Mouse (Mus musculus): ENCODE results near the gene Mpped2. TPM values are rescaled to one million over a fixed set of nuclear protein-coding genes. Genes with fewer than 3 reads are reported as not detected.

Mpped2 gene
- polyA plus RNA-seq, 1 experiment = 1.1 TPM

GRCm38 (mm10) chr2:106844147-106844546, 151.1 kb downstream of the Mpped2 start:
- TF ChIP-seq CTCF (IDR thresholded peaks at IDR 0.05; ENCODE audit: borderline replicate concordance, control insufficient read depth, extremely low read depth, insufficient read depth, low read length, poor library complexity) = no peak
- TF ChIP-seq POLR2A (IDR thresholded peaks at IDR 0.05; ENCODE audit: control insufficient read depth, extremely low read depth, insufficient read depth, low read length, poor library complexity) = no peak
- Histone ChIP-seq H3K36me3 (ENCODE audit: control insufficient read depth, insufficient read depth, low read length) (no peaks in the 10 kb centered on the region), H3K4me3 (ENCODE audit: control insufficient read depth, insufficient read depth, low read length) (no peak overlapping the region), H3K27ac (ENCODE audit: control insufficient read depth, insufficient read depth, low read length) (no peak overlapping the region), H3K4me1 (replicated peaks; ENCODE audit: control insufficient read depth, insufficient read depth, low read length) (no peaks in the 10 kb centered on the region), H3K27me3 (ENCODE audit: control insufficient read depth, insufficient read depth, low read length) (no peaks in the 10 kb centered on the region)
- no peak for DNase-seq
- WGBS = 93% methylated on average over 9 of the region's 9 CpGs

GRCm38 (mm10) chr2:106844766-106845678, 152.0 kb downstream of the Mpped2 start:
- H3K27ac ChIP-seq (ENCODE audit: control insufficient read depth, insufficient read depth, low read length) = no peak overlapping the region
- 78% methylated on average over 10 of the region's 10 CpGs for WGBS
- TF ChIP-seq POLR2A (IDR thresholded peaks at IDR 0.05; ENCODE audit: control insufficient read depth, extremely low read depth, insufficient read depth, low read length, poor library complexity) (no peak), CTCF (IDR thresholded peaks at IDR 0.05; ENCODE audit: borderline replicate concordance, control insufficient read depth, extremely low read depth, insufficient read depth, low read length, poor library complexity) (no peak)

GRCm38 (mm10) chr2:106846511-106846910, 153.4 kb downstream of the Mpped2 start:
- 52% methylated on average over 4 of the region's 4 CpGs for WGBS
- DNase-seq = no peak
- no peak overlapping the region for H3K4me3 ChIP-seq (ENCODE audit: control insufficient read depth, insufficient read depth, low read length)
- H3K27me3 ChIP-seq (ENCODE audit: control insufficient read depth, insufficient read depth, low read length) = no peaks in the 10 kb centered on the region
- H3K4me1 ChIP-seq (replicated peaks; ENCODE audit: control insufficient read depth, insufficient read depth, low read length) = no peaks in the 10 kb centered on the region
- H3K36me3 ChIP-seq (ENCODE audit: control insufficient read depth, insufficient read depth, low read length) = no peaks in the 10 kb centered on the region
- TF ChIP-seq POLR2A (IDR thresholded peaks at IDR 0.05; ENCODE audit: control insufficient read depth, extremely low read depth, insufficient read depth, low read length, poor library complexity) (no peak), CTCF (IDR thresholded peaks at IDR 0.05; ENCODE audit: borderline replicate concordance, control insufficient read depth, extremely low read depth, insufficient read depth, low read length, poor library complexity) (no peak)
- H3K27ac ChIP-seq (ENCODE audit: control insufficient read depth, insufficient read depth, low read length) = no peak overlapping the region

More at GRCm38 (mm10) chr2:106844766-106845678, 152.0 kb downstream of the Mpped2 start:
- no peaks in the 10 kb centered on the region for H3K4me1 ChIP-seq (replicated peaks; ENCODE audit: control insufficient read depth, insufficient read depth, low read length)
- H3K27me3 ChIP-seq (ENCODE audit: control insufficient read depth, insufficient read depth, low read length) = no peaks in the 10 kb centered on the region
- DNase-seq = no peak
- H3K4me3 ChIP-seq (ENCODE audit: control insufficient read depth, insufficient read depth, low read length) = no peak overlapping the region
- no peaks in the 10 kb centered on the region for H3K36me3 ChIP-seq (ENCODE audit: control insufficient read depth, insufficient read depth, low read length)

DNA sequence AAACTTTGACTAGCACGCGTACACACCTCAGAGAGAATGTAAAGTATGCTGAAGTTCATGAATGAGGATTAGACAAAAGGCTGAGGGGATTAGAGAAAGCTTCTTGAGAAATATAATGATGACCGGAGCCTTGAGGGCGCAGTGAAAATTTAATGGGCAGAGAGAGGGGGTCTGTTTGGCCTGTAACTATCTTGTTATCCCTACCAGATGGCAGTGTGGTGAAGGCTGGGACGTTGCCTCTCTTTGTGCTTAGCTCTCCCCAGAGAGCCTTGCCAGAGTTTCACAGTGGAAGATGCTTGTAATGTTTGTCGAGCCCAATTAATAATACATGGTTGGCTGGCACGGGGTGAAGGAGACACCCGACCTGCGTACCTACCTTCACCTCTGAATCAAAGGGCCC, 156.3 kb downstream of the Mpped2 start:
- no peaks in the 10 kb centered on the region for H3K27me3 ChIP-seq (ENCODE audit: control insufficient read depth, insufficient read depth, low read length)
- TF ChIP-seq CTCF (IDR thresholded peaks at IDR 0.05; ENCODE audit: borderline replicate concordance, control insufficient read depth, extremely low read depth, insufficient read depth, low read length, poor library complexity) = no peak
- TF ChIP-seq POLR2A (IDR thresholded peaks at IDR 0.05; ENCODE audit: control insufficient read depth, extremely low read depth, insufficient read depth, low read length, poor library complexity) = no peak
- H3K4me3 ChIP-seq (ENCODE audit: control insufficient read depth, insufficient read depth, low read length) = no peak overlapping the region
- H3K4me1 ChIP-seq (replicated peaks; ENCODE audit: control insufficient read depth, insufficient read depth, low read length) = no peaks in the 10 kb centered on the region
- H3K36me3 ChIP-seq (ENCODE audit: control insufficient read depth, insufficient read depth, low read length) = no peaks in the 10 kb centered on the region
- 94% methylated on average over 9 of the region's 9 CpGs for WGBS
- H3K27ac ChIP-seq (ENCODE audit: control insufficient read depth, insufficient read depth, low read length) = no peak overlapping the region
- no peak for DNase-seq

DNA sequence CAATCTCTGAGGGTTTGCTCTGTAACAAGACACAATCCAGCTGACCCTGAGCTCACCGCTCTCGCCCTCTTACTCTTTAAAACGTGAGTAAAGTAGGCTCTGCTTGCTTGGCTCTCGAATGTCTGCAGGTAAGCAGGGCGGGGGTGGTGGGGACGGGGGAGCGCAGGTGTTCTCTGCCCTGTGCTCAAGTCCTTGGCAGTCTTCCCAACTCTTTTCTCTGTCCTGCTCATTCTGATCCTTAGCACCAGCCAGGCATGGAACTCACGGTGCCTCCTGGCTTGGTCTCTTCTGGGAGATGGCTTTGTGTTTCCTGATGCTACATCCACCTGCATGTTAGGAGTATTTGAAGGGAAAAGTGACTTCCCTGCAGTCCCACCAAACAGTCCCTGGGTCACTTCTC, 158.4 kb downstream of the Mpped2 start:
- Histone ChIP-seq H3K36me3 (ENCODE audit: control insufficient read depth, insufficient read depth, low read length) (no peaks in the 10 kb centered on the region), H3K4me3 (ENCODE audit: control insufficient read depth, insufficient read depth, low read length) (no peak overlapping the region), H3K4me1 (replicated peaks; ENCODE audit: control insufficient read depth, insufficient read depth, low read length) (no peaks in the 10 kb centered on the region), H3K27ac (ENCODE audit: control insufficient read depth, insufficient read depth, low read length) (no peak overlapping the region), H3K27me3 (ENCODE audit: control insufficient read depth, insufficient read depth, low read length) (no peaks in the 10 kb centered on the region)
- TF ChIP-seq CTCF (IDR thresholded peaks at IDR 0.05; ENCODE audit: borderline replicate concordance, control insufficient read depth, extremely low read depth, insufficient read depth, low read length, poor library complexity) (no peak), POLR2A (IDR thresholded peaks at IDR 0.05; ENCODE audit: control insufficient read depth, extremely low read depth, insufficient read depth, low read length, poor library complexity) (no peak)
- WGBS = 93% methylated on average over 8 of the region's 8 CpGs
- no peak for DNase-seq

DNA sequence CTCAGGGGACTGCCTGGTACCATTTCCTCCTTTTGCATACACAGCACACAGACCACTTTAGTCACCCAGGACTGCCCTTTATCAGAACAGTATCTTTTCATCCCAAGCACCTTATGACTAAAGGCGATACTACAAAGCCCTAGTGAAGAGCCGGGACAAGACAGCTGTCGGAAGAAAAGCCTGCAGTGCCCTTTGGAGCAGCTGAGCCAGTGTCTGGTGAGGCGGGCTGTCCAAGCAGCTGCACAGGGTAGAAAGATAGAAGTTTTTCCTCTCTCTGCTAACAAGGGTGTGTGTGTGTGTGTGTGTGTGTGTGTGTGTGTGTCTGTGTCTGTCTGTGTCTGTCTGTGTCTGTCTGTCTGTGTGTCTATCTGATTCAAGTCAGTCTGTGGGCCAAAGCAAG, 161.1 kb downstream of the Mpped2 start:
- Histone ChIP-seq H3K4me1 (replicated peaks; ENCODE audit: control insufficient read depth, insufficient read depth, low read length) (no peaks in the 10 kb centered on the region), H3K36me3 (ENCODE audit: control insufficient read depth, insufficient read depth, low read length) (no peaks in the 10 kb centered on the region), H3K4me3 (ENCODE audit: control insufficient read depth, insufficient read depth, low read length) (no peak overlapping the region), H3K27ac (ENCODE audit: control insufficient read depth, insufficient read depth, low read length) (no peak overlapping the region), H3K27me3 (ENCODE audit: control insufficient read depth, insufficient read depth, low read length) (no peaks in the 10 kb centered on the region)
- no peak for DNase-seq
- 92% methylated on average over 4 of the region's 4 CpGs for WGBS
- no peak for TF ChIP-seq CTCF (IDR thresholded peaks at IDR 0.05; ENCODE audit: borderline replicate concordance, control insufficient read depth, extremely low read depth, insufficient read depth, low read length, poor library complexity)
- TF ChIP-seq POLR2A (IDR thresholded peaks at IDR 0.05; ENCODE audit: control insufficient read depth, extremely low read depth, insufficient read depth, low read length, poor library complexity) = no peak

Measured in thymus, adult 2 months (tissue).